Mouse (Mus musculus) kidney, postnatal 36 days (tissue): Measurements from ENCODE around the gene Pnliprp1.

Experiments used
- DNase-seq, 2 experiments: peaks; one replicate each; pipeline ENCODE4 v3.0.0; 2021 to 2022; ENCODE audit warnings: mixed read lengths in 2 of 2

Pnliprp1 gene

DNA sequence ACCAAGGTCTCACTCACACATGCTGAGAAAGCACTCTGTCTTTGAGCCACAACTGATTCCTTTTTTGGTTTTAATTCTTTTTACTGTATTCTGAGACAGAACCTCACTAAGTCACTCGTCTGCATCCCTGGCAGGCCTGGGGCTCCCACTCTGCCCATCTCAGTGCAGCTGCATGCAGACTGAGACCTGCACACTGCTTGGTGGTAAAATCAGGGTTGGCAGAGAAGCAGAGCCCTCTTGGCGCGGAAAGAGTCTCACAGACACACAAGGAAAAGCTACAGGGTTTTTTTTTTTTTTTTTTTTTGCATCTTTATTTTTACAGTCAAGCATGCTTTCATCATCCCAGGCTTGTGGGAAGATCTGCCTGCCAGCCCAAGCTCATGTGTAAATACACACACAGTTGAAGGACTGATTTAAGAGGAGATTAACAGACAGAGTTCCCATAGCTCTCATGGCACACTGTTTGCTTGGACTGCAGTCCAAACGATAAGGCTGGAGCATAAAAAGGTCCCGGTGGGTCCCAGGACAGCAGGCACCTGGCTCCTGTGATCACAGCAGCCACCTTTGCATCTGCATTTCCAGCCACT is at the start of gene Pnliprp1:
TSS of gene Pnliprp1 (plus strand) at position 443 of the 587 bp plus-strand sequence.
- DNase-seq, result no peak

DNA sequence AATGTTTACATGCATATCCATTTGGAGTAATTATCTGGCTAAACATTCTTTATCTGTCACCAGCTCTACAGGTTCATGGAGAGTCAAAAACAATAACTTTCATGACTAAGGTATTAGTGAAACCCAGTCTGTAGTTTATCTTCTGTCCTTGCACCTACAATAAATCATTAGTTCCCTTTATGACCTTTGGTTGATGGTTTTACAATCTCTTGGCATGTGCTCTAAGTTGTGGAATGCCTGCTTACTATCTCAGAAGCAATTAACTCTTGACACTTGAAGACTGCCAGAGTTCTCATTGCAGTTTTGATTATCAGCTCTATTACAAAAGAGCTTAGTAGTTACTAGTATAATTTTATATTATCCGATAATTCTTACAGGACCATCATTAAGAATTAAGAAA is 39.8 kb upstream of the Pnliprp1 start:
- DNase-seq, result no peak

DNA sequence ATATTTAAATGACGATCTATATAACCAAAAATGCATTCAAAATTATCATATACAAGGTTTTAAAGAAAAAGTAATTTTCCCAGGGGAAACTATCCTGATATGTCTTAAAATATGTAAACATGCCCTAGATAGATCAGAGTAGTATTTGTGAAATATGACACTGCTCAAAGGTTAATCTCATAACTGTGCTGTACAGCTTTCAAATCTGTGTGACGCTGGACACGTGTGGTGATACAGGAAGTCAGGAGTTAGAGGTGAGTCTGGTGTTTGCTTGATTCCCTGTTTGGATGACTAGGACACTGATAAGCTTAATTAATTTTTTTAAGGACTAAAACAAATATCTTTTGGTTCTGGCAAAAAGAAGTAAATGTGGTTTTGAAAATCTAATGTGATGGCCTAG is 33.4 kb upstream of the Pnliprp1 start:
- DNase-seq, result no peak

DNA sequence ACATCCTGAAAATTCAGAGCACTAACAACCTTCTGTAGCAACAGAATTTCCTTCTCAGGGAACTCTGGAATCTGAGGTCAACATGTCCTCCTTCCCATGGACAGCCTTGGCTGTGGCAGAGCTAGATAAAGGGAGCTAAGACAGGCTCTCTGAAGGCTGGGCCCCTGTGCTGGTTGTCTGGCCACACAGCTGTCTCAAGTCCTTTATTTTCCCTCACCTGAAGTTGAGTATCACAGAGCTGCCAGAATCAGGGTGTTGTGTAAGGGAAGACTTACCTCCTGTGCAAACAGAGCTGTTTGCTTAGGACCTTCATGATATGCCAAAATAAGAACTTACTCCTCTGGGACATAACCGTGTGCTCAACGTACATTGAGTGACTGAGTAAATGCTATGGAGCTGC is 32.5 kb upstream of the Pnliprp1 start:
- DNase-seq, result no peak

DNA sequence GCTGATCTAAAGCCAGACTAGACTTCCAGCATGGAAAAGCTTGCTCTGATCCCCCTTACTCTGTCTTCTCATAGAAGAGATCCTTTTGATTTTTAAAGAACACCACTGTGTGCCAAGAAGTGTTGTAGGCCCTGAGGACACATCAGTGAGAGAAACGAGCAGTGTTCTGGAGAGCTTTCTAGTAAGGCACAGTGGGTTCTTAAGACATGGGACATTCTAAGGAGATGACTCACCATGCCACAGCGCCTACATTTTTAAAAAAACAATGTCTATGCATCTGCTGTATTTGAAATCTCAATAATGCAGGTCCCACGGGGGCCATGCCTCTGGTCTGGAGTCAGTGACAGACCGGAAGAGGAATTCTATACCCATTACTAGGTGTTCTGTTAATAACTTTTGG is 24.1 kb upstream of the Pnliprp1 start:
- DNase-seq, result no peak

DNA sequence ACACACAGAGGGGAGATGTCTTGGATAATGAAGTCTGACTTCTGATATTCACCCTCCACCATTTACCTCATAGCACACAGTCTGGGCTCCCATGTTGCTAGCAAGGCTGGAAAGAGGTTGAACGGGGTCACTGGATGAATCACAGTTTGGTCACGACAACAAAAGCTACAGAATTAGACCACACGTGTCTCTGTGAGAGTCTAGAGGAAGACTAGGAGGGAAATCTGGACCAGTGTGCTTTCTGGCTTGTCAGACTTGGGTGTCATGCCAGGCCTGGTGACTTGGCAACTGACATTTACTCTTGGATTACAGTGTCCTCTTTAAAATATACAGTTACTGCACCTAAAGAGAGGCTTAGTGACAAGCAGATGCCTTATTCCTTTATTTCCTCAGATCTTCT is 20.1 kb upstream of the Pnliprp1 start:
- DNase-seq, result no peak

DNA sequence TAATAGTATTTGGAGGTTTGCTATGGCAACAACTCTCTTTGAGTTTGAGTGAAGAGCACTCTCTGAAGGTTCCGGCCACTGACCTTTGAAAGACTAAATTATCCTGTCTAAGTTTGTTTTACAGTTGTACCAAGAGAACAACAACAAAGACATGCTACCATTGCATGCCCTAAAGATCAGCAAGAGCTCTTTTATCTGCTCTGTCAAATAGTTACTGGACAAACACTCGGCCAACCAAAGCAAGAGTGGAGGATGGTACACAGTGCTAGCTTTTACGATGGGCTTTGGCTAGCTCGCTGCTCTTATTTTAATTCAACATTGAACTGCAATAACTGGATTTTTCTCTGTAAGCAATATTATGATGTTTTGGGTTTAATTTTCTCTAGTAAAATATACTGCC is 10.8 kb upstream of the Pnliprp1 start:
- DNase-seq, result no peak

DNA sequence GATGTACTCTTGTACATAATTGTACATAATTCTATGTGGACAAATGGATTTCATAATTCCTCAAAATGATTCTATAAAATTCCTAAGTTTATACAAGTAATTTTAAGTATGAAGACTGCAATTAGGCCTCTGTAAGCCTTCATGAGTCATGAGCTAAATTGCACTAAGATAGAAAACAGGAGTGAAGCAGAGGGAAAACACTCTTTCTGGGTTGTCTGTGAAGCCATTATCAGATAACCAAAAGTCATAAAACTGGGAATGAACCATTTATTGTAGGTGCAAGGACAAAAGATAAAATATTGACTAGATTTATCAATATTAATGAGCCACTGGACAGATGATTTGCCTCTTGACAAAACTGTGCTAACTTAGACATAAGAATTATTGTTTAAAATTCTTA is 8.2 kb upstream of the Pnliprp1 start:
- no peak for DNase-seq

DNA sequence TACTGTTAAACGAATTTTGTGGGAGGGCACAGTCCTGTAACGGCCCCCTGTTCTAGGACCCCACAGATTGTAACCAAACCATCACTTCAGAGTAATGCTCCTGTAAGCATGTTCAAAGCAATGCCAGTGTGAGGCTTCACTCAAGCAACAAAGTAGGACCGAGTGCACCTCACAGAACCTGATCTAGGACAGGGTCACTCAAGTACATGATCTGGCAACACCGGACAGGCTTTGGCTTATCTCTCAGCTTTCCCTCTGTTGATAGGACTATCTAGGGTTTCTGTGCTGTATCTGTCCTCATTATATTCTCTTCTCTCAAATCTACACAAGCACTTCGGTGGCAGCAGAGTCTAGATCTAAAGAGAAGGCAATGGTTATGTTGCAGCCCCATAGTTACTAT is 2.1 kb upstream of the Pnliprp1 start:
- peak in 1 of 2 experiments; percentile 3 for DNase-seq

DNA sequence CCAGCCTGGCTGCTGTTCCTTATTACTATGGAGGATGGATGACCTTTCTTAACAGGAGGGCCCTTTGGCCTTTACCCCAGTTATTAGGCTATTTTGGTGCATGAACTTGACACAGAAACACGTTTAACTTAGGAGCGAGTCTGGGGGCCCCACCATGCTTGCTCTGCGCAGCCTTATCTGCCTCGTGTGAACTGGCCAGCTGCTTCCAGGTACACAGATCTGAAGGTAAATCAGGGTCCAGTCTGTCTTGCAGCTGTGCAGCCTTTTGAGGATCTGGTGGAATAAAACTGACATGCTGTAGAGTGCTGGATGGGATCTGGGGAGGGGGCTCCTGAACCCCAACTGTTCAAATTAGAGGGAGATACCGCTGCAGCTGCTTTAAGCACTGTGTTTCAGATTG is 931 bp upstream of the Pnliprp1 start:
- DNase-seq, result no peak

DNA sequence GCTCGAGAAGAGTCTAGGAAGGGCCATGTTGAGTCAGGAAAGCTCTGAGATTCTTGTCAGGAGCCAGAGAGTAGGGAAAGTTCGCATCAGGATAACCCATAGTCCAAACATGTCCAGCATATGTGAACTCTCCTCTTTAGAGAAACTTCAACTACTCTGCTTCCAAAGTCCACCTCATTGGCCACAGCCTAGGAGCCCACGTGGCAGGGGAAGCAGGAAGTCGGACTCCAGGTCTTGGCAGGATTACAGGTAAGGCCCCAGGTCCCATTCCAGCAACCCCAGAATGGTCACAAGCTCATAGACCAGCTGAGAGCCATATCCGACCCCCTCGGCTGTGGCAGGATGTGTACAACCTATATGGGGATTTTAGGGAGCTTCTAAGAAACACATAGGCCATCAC is 4.5 kb downstream of the Pnliprp1 start:
- DNase-seq, result peak; percentile 42 to 56

DNA sequence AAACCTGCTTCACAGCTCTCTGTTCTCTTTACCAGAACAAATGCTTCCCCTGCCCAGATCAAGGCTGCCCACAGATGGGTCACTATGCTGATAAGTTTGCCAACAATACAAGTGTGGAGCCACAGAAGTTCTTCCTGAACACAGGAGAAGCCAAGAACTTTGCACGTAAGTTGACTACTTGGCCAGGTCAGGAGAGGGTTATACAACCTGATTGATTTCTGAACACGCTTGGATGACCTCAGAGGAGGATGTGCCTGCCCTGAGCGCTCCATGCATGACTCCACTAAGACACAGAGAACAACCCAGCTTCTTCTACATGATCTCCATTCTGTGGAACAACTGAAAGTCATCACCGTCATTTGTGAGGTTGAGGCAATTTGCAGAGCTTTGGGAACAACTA is 9.4 kb downstream of the Pnliprp1 start:
- DNase-seq, result peak; percentile 11 to 18

DNA sequence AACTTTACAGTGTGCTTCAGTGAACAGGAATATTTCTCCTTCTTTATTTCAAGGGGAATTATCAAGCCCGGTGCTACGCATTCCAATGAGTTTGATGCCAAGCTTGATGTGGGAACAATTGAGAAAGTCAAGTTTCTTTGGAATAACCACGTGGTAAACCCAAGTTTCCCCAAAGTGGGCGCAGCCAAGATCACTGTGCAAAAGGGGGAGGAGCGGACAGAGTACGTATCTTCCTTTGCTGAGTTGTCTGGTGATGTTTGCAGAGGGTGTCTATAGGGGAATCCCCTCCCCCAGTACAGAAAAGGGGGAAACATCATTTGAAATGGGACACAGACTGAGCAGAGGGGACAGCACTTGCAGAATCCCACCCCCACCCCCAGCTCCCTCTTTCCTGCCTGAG is 12.3 kb downstream of the Pnliprp1 start:
- DNase-seq, result no peak

DNA sequence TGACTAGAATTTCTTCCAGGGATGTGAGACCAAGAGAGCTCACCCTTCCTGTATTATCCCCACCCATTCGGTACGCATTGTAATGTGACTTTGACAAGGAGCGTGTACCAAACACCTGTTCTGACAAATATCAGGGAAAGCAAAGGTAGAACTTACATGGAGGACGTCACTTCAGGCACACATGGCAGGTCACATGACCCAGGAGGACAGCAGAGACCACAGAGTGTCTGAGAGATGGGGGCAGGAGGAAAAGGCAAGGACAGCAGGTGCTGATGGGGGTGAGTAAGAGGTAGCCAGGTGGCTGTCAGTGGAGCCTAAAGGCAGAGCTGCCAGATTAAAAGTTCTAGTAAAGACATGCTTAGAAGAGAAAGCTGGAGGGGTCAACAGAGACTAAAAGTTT is 14.0 kb downstream of the Pnliprp1 start:
- DNase-seq, result no peak

DNA sequence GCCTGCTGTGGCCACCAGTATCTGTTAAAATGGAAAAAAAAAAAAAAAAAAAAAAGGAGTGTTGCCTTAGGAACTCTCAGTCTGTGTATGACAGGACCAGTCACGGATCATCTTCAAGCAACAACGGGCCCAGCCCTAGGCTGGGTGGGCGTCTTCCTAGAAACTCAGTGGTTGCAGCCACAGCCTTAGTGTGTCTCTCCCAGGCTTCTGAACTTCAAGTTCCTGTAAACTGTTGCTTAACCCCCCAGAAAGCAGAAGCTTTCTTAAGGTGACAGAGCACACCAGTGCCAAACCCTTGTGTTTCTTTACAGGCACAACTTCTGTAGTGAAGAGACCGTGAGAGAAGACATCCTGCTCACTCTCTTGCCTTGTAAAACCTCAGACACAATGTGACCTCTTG is 15.0 kb downstream of the Pnliprp1 start:
- DNase-seq, result no peak

DNA sequence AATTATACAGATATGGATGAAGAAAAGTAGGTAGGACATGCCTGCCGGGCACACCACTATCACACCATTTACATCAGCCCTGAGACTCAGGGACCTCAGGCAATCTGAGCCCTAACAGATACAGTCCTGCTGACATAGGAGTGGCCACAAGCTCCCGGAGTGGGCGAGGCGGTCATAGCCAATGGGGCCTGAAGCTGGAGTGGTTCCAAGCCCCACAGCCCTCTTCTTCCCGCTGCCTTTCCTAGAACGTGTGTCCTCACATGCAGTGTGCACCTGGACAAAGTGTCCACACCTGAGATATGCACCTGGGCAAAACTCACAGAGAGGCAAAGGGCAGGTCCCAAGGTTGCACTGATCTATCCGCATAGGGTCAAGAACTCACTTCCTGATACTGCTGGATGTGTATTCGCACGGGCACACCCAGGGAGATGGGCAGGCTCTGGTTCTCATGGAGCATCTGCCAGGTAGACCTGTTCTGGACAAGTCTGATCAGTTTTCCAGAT is 18.9 kb downstream of the Pnliprp1 start:
- no peak for DNase-seq

DNA sequence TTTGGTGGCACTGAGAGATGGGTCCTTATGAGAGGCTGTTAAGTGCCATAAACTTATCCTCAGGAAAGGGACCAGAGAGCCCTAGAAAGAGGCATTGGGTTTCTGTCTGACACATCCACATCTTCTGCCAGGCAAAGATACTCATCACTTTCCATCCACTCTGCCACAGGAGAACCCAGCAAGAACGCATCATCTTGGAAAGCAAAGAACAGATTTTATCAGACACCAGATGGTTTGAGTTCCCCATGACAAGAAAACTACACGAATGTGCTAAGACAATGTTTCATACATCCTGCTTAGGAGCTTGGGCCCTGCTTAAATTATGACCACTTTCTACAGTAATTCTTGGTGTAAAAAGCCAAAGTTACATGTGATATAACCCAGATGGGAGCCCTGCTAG is 22.1 kb downstream of the Pnliprp1 start:
- no peak for DNase-seq

DNA sequence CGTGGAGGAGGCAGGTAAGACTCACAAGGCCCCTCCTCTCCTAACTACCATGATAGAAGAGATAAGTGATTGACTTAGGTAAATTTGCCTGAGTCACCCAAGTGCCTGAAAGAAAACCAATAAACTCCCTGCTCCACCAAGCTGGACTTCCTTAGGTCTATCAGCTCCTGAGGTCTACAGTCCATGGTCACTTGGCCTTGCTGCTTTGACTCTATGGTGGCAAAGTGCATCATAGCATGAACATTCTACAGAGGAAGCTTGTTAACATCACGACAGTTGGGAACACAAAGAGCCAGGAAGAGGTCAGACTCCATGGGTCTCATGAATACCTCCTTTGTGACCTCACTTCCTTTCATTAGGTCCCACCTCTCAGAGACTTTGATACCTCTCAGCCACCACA is 22.8 kb downstream of the Pnliprp1 start:
- no peak for DNase-seq

DNA sequence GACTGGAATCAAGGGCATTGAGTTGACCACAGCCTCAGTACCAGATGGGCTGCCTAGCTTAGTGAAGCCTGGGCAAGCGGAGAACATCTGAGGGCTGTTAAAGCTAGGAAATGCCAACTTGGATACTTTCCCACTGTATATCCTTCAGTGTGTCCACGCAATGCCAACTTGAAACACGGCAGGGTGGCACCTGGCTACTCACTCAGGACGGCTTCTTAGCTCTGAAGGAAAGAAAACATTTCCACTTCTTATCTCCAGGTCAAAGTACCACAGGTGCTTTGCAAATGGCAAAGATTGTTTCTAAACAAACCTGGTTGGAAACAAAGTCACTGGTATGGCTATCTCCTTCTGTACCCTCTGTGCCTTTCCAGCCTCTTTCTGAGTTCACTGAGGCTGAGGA is 30.2 kb downstream of the Pnliprp1 start:
- no peak for DNase-seq

DNA sequence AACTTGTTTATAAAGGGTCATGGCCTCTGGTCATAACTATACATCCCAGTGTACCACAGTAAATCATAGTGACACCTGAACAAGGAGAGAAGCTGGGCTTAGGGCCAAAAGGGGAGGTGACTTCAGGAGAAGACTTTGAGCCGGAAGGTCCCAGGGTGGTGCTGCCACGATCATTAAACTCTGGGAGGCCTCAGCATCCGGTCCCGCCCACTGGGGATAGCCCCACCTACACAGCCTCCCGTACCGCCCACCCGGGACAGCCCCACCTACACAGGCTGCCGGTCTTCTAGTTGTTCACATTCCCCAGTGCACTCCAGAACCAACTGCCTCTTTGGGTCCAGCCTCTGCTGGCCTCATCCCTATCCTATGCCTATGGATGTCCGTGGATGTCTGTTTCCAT is 30.7 kb downstream of the Pnliprp1 start, which contains the start of gene Pnliprp2:
TSS of gene Pnliprp2 (plus strand) at position 297 of the 400 bp plus-strand sequence.
- peak; percentile 56 to 76 for DNase-seq

DNA sequence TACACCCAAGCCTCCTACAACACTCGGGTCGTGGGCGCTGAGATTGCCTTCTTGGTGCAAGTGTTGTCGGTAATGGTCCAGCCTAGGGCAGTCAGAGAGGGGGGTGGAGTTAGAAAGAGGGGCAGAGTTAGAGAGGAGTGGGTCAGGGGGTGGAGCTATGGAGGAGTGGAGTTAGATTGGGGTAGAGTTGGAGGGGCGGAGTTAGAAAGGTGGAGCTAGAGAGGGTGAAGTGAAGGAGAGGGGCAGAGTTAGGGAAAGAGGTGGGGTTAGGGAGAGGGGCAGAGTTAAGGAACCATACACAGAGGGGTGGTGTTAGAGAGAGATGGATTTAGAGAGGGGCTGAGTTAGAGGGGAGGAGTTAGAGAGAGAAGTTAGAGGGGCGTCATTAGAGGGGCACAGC is 33.6 kb downstream of the Pnliprp1 start:
- DNase-seq, result no peak

DNA sequence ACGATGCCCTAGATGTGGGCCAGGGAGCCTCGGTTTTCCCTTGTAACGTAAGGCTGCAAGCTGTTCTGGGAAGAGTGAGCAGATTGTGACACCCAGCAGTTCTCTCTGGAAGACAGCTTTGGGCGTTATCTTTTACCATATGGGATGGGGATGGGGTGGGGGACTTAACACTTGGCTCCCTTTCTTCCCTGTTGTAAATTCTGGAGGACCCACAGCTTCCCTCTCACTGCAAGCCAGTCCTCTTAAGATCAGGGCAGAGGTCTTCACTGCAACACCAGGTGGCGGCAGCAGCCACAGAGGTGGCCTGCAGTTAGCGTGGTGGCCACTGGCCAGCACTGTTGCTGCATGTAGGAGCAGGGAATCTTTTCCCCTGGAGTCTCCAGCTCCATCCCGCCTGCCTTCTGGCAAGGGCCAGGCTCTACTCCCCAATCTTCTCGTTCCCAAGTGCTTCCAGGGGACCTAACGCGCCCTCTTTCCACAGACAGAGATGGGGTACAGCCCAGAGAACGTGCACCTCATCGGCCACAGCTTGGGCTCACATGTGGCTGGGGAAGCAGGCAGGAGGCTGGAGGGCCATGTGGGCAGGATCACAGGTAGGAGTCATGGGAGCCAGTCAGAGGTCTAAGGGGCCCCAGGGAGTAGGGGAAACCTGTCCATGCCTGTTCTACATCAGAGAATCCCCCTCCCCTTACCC is 34.3 kb downstream of the Pnliprp1 start:
- DNase-seq, result peak; percentile 49 to 83

DNA sequence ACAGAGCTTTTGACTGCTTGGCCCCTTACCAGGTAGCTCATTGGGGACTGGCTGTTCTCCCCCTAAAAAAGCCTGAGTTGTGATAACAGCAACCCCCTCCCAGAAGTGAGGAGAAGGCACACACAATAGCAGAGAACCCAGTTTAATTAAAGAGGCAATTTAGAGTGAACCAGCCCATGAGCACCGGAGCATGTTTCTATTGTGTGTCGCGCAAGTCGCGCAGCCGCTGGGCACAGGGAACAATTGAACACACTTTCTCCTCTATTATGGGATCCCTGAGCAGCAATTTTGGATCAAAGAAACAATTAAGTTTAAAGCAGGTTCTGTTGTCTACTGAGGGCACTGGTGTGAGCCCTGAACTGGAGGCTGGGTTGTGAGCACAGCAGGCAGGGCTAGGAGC is 38.6 kb downstream of the Pnliprp1 start:
- no peak for DNase-seq

DNA sequence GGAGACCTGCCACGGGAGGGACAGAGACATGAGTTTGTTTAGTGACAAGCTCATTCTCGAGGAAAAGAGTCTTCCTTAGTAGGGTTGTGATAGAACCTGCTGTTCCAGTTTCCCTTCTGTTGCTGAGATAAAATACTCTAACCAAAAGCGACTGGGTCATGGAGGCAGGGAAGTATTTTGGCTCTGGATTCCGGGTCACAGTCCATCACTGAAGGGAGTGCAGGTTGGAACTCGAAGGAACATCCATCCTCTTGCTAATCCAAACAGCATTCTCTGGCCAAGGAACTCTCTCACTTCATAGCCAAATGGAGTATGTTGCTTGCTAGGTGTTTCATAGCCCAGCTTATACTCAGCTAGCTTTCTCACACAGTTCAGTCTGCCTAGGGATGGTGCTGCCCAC is 47.8 kb downstream of the Pnliprp1 start:
- no peak for DNase-seq

DNA sequence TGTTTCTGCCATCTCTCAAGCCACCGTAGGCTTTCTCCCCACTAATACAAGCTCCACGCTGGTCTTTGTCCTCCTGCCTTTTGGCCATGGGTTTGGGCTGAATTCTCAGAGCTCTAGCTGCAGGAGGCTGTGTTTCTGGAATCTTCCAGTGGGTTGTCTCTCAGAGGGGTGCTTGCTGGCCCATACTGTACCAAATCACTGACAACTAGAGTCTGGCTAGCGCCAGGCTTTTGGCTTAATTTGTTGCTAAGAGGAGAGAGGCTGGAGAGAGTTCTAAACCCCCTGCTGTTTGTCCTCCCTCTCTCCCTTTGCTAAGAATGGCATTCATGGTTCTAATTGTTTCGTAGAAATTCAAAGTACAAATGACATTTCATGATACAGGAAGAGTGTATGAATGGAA is 52.9 kb downstream of the Pnliprp1 start:
- no peak for DNase-seq
